Mouse (Mus musculus) adrenal gland, postnatal 25 days (tissue): ENCODE measurements at regions not wholly inside any gene's neighbourhood (a gene's known extent, or its start where the extent isn't known, plus 50 kb on each side); places are given as distances from the start of the nearest gene placed in this dataset.
"Not testable (repeated sequence)": the region's sequence is repeated elsewhere in the genome, so short reads cannot be mapped to it uniquely, and the experiment has no call there.

ENCODE experiments used
- DNase-seq: peaks from one replicate; pipeline ENCODE4 v3.0.0; 2021; ENCODE audit warnings: mixed read lengths

- no peak for DNase-seq
Measured at GRCm38 (mm10) chr13:82058872-82059271, 276.0 kb downstream of the Cetn3 start.

- peak; percentile 15 for DNase-seq
Measured at GRCm38 (mm10) chr13:82059498-82059897, 276.6 kb downstream of the Cetn3 start.

- DNase-seq, result not testable (repeated sequence)
Measured at GRCm38 (mm10) chr13:82063880-82064279, 281.0 kb downstream of the Cetn3 start.

GRCm38 (mm10) chr13:82066174-82066573 lies 283.3 kb downstream of the Cetn3 start:
- no peak for DNase-seq

- no peak for DNase-seq
Measured at GRCm38 (mm10) chr13:82066674-82067270, 283.9 kb downstream of the Cetn3 start.

GRCm38 (mm10) chr13:82072449-82072848 lies 289.6 kb downstream of the Cetn3 start:
- no peak for DNase-seq

- no peak for DNase-seq
Measured at GRCm38 (mm10) chr13:82073343-82073742, 290.5 kb downstream of the Cetn3 start.

- no peak for DNase-seq
Measured at GRCm38 (mm10) chr13:82081375-82081774, 298.5 kb downstream of the Cetn3 start.

- DNase-seq, result no peak
Measured at GRCm38 (mm10) chr13:82087635-82088034, 304.8 kb downstream of the Cetn3 start.

GRCm38 (mm10) chr13:82092186-82092585 lies 309.3 kb downstream of the Cetn3 start:
- peak; percentile 42 for DNase-seq

GRCm38 (mm10) chr13:82106032-82106431 lies 323.2 kb downstream of the Cetn3 start:
- DNase-seq, result no peak

- no peak for DNase-seq
Measured at GRCm38 (mm10) chr13:82129777-82130735, 347.2 kb downstream of the Cetn3 start.
